Mouse (Mus musculus): ENCODE measurements at regions not wholly inside any gene's neighbourhood (a gene's known extent, or its start where the extent isn't known, plus 50 kb on each side); places are given as distances from the start of the nearest gene placed in this dataset.

DNA sequence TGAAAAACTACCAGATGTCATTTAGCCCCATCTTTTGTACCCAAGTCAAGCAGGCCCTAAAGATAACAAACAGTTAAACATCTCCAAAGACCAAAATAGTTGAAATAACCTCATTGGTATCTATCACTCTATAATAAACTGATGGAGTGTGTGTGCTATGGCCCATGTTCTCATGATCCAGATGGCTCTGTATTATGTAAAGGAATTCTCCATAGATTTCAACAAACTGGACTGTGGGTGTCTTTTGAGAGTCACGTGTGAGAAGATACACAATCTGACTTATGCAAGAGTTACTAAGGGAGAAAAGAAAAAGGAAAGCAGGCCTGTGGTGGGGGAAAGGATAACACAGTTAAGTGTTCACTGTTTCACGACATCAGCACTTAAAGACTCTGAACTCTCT lies 164.8 kb upstream of the Paip1 start:
- Histone ChIP-seq H3K36me3 (replicated peaks) (no peaks in the 10 kb centered on the region), H3K4me1 (ENCODE audit: insufficient read depth, low read depth, low read length) (peaks cover 2% of the 10 kb centered on the region; the same call in 1 of the 2 replicates), H3K4me3 (ENCODE audit: low read depth, low read length) (no peak overlapping the region), H3K27me3 (ENCODE audit: insufficient read depth, low read length) (no peaks in the 10 kb centered on the region), H3K9me3 (replicated peaks) (no peaks in the 10 kb centered on the region)
- no peak for DNase-seq (ENCODE audit: low spot score)
- TF ChIP-seq GATA1 (IDR thresholded peaks at IDR 0.05; ENCODE audit: borderline replicate concordance, low read length) (no peak), POLR2AphosphoS5 (IDR thresholded peaks at IDR 0.05; ENCODE audit: insufficient replicate concordance, low read depth, low read length) (no peak), CTCF (IDR thresholded peaks at IDR 0.05; ENCODE audit: low read depth, low read length) (no peak), GATA2 (IDR thresholded peaks at IDR 0.05; ENCODE audit: borderline replicate concordance, low read depth, low read length) (no peak), TAL1 (conservative IDR thresholded peaks at IDR 0.05; ENCODE audit: low read depth, low read length) (no peak)
- no peak for ATAC-seq (ENCODE audit: extremely low read depth, insufficient number of reproducible peaks, low FRiP score, poor library complexity, severe bottlenecking)

GRCm38 (mm10) chr13:119267608-119268300 lies 160.6 kb upstream of the Paip1 start:
- ATAC-seq (ENCODE audit: extremely low read depth, insufficient number of reproducible peaks, low FRiP score, poor library complexity, severe bottlenecking): no peak; the same call in 1 of the 2 replicates
- H3K4me1 ChIP-seq (ENCODE audit: insufficient read depth, low read depth, low read length): peaks cover 9% of the 10 kb centered on the region; the same call in 1 of the 2 replicates
- no peaks in the 10 kb centered on the region for H3K9me3 ChIP-seq (replicated peaks)
- no peak for TF ChIP-seq GATA2 (IDR thresholded peaks at IDR 0.05; ENCODE audit: borderline replicate concordance, low read depth, low read length)
- TF ChIP-seq CTCF (IDR thresholded peaks at IDR 0.05; ENCODE audit: low read depth, low read length): no peak
- TF ChIP-seq GATA1 (IDR thresholded peaks at IDR 0.05; ENCODE audit: borderline replicate concordance, low read length): no peak
- TF ChIP-seq POLR2AphosphoS5 (IDR thresholded peaks at IDR 0.05; ENCODE audit: insufficient replicate concordance, low read depth, low read length): no peak
- TF ChIP-seq TAL1 (conservative IDR thresholded peaks at IDR 0.05; ENCODE audit: low read depth, low read length): no peak
- no peaks in the 10 kb centered on the region for H3K27me3 ChIP-seq (ENCODE audit: insufficient read depth, low read length)
- H3K4me3 ChIP-seq (ENCODE audit: low read depth, low read length): no peak overlapping the region
- no peak for DNase-seq (ENCODE audit: low spot score)
- H3K36me3 ChIP-seq (replicated peaks): no peaks in the 10 kb centered on the region

GRCm38 (mm10) chr13:119268301-119268675 lies 160.1 kb upstream of the Paip1 start:
- no peaks in the 10 kb centered on the region for H3K9me3 ChIP-seq (replicated peaks)
- no peak overlapping the region for H3K4me3 ChIP-seq (ENCODE audit: low read depth, low read length)
- H3K4me1 ChIP-seq (ENCODE audit: insufficient read depth, low read depth, low read length): peaks cover 9% of the 10 kb centered on the region; the same call in 1 of the 2 replicates
- TF ChIP-seq GATA1 (IDR thresholded peaks at IDR 0.05; ENCODE audit: borderline replicate concordance, low read length) (no peak), TAL1 (conservative IDR thresholded peaks at IDR 0.05; ENCODE audit: low read depth, low read length) (no peak), GATA2 (IDR thresholded peaks at IDR 0.05; ENCODE audit: borderline replicate concordance, low read depth, low read length) (no peak), CTCF (IDR thresholded peaks at IDR 0.05; ENCODE audit: low read depth, low read length) (no peak), POLR2AphosphoS5 (IDR thresholded peaks at IDR 0.05; ENCODE audit: insufficient replicate concordance, low read depth, low read length) (no peak)
- no peak for DNase-seq (ENCODE audit: low spot score)
- ATAC-seq (ENCODE audit: extremely low read depth, insufficient number of reproducible peaks, low FRiP score, poor library complexity, severe bottlenecking): no peak
- no peaks in the 10 kb centered on the region for H3K36me3 ChIP-seq (replicated peaks)
- no peaks in the 10 kb centered on the region for H3K27me3 ChIP-seq (ENCODE audit: insufficient read depth, low read length)

GRCm38 (mm10) chr13:119275500-119275899 lies 152.9 kb upstream of the Paip1 start:
- H3K4me1 ChIP-seq (ENCODE audit: insufficient read depth, low read depth, low read length): peaks cover 2% of the 10 kb centered on the region; the same call in 1 of the 2 replicates
- TF ChIP-seq POLR2AphosphoS5 (IDR thresholded peaks at IDR 0.05; ENCODE audit: insufficient replicate concordance, low read depth, low read length): no peak
- TF ChIP-seq GATA1 (IDR thresholded peaks at IDR 0.05; ENCODE audit: borderline replicate concordance, low read length): no peak
- no peak for TF ChIP-seq CTCF (IDR thresholded peaks at IDR 0.05; ENCODE audit: low read depth, low read length)
- no peak for TF ChIP-seq TAL1 (conservative IDR thresholded peaks at IDR 0.05; ENCODE audit: low read depth, low read length)
- no peak for TF ChIP-seq GATA2 (IDR thresholded peaks at IDR 0.05; ENCODE audit: borderline replicate concordance, low read depth, low read length)

DNA sequence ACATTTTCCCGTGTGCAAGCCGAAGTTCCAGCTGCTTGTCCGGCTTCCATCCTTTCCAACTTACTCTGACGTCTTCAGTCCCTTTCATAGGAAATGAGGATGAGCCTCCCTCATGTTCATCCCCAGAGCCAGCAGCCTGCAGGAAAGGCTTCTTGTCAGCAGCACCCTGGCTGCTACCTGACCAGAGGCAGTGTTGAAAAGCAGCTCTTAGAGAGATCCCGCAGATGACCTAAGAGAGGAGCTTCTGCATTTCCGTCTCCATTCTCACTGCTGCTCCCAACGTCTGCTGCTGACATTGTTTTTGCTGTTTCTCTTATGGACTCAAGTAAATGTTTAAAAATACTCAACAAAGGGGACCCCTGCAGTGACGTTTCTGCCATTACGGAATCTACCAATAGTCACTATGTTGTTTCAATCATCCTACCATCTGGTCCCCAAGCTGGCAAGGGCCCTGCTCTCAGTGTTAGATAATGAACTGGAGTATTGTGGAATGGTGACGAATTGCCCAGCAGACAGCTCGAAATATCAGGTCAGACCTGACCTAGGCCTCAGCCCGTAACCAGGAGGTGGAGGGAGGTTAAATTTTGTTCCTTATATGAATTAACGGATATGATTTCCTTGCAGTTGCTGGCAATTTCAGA lies 151.0 kb upstream of the Paip1 start:
- DNase-seq (ENCODE audit: low spot score) (no peak), ATAC-seq (ENCODE audit: extremely low read depth, insufficient number of reproducible peaks, low FRiP score, poor library complexity, severe bottlenecking) (no peak)
- Histone ChIP-seq H3K4me1 (ENCODE audit: insufficient read depth, low read depth, low read length) (peaks cover 2% of the 10 kb centered on the region; the same call in 1 of the 2 replicates), H3K4me3 (ENCODE audit: low read depth, low read length) (no peak overlapping the region), H3K36me3 (replicated peaks) (no peaks in the 10 kb centered on the region), H3K9me3 (replicated peaks) (no peaks in the 10 kb centered on the region), H3K27me3 (ENCODE audit: insufficient read depth, low read length) (no peaks in the 10 kb centered on the region)
- TF ChIP-seq GATA1 (IDR thresholded peaks at IDR 0.05; ENCODE audit: borderline replicate concordance, low read length) (no peak), GATA2 (IDR thresholded peaks at IDR 0.05; ENCODE audit: borderline replicate concordance, low read depth, low read length) (no peak), CTCF (IDR thresholded peaks at IDR 0.05; ENCODE audit: low read depth, low read length) (no peak), TAL1 (conservative IDR thresholded peaks at IDR 0.05; ENCODE audit: low read depth, low read length) (no peak), POLR2AphosphoS5 (IDR thresholded peaks at IDR 0.05; ENCODE audit: insufficient replicate concordance, low read depth, low read length) (no peak)

More at GRCm38 (mm10) chr13:119275500-119275899, 152.9 kb upstream of the Paip1 start:
- ATAC-seq (ENCODE audit: extremely low read depth, insufficient number of reproducible peaks, low FRiP score, poor library complexity, severe bottlenecking): no peak
- Histone ChIP-seq H3K27me3 (ENCODE audit: insufficient read depth, low read length) (no peaks in the 10 kb centered on the region), H3K9me3 (replicated peaks) (no peaks in the 10 kb centered on the region), H3K4me3 (ENCODE audit: low read depth, low read length) (no peak overlapping the region), H3K36me3 (replicated peaks) (no peaks in the 10 kb centered on the region)
- DNase-seq (ENCODE audit: low spot score): no peak

- Histone ChIP-seq H3K4me3 (ENCODE audit: low read depth, low read length) (no peak overlapping the region), H3K9me3 (replicated peaks) (no peaks in the 10 kb centered on the region), H3K36me3 (replicated peaks) (no peaks in the 10 kb centered on the region), H3K27me3 (ENCODE audit: insufficient read depth, low read length) (no peaks in the 10 kb centered on the region), H3K4me1 (ENCODE audit: insufficient read depth, low read depth, low read length) (peaks cover 2% of the 10 kb centered on the region; the same call in 1 of the 2 replicates)
- DNase-seq (ENCODE audit: low spot score) (no peak), ATAC-seq (ENCODE audit: extremely low read depth, insufficient number of reproducible peaks, low FRiP score, poor library complexity, severe bottlenecking) (no peak)
- no peak for TF ChIP-seq POLR2AphosphoS5 (IDR thresholded peaks at IDR 0.05; ENCODE audit: insufficient replicate concordance, low read depth, low read length)
- TF ChIP-seq GATA1 (IDR thresholded peaks at IDR 0.05; ENCODE audit: borderline replicate concordance, low read length): no peak
- no peak for TF ChIP-seq CTCF (IDR thresholded peaks at IDR 0.05; ENCODE audit: low read depth, low read length)
- no peak for TF ChIP-seq GATA2 (IDR thresholded peaks at IDR 0.05; ENCODE audit: borderline replicate concordance, low read depth, low read length)
- no peak for TF ChIP-seq TAL1 (conservative IDR thresholded peaks at IDR 0.05; ENCODE audit: low read depth, low read length)
These were observed 149.0 kb upstream of the Paip1 start for GRCm38 (mm10) chr13:119279449-119279848.
